Mouse (Mus musculus): Measurements from ENCODE around the gene Spata18.

DNA sequence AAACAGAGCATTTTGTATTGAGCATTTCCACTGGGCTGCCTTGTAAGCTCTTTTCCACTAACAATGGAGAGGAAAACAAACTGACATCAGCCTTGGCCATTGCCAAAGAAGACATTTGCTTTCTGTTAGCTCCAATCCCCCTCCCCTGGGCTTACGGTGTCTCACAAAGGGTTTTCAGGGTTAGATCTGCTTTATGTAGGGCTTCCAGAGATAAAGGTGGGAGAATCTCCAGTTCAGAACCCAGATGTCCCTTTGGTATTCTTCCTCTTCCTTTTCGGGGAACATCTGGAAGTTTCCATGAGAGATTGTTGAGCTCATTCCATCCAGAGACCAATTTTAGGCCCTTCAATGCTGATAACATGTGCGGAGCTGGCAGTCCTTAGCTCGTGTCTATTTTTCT is 74.8 kb downstream of the Spata18 start:
- TF ChIP-seq CTCF (IDR thresholded peaks at IDR 0.05; ENCODE audit: insufficient read depth, low read depth, low read length) (no peak), POLR2A (IDR thresholded peaks at IDR 0.05; ENCODE audit: insufficient read depth, low read depth, low read length) (no peak)

All from olfactory bulb, adult 2 months (tissue).